Mouse (Mus musculus): ENCODE results near the gene Pnpla3. TPM values are rescaled to one million over a fixed set of nuclear protein-coding genes. Genes with fewer than 3 reads are reported as not detected.
"Not testable (repeated sequence)": the region's sequence is repeated elsewhere in the genome, so short reads cannot be mapped to it uniquely, and the experiment has no call there.

Pnpla3 gene
- polyA plus RNA-seq, 1 experiment from 2014 or later = 7.0 TPM

DNA sequence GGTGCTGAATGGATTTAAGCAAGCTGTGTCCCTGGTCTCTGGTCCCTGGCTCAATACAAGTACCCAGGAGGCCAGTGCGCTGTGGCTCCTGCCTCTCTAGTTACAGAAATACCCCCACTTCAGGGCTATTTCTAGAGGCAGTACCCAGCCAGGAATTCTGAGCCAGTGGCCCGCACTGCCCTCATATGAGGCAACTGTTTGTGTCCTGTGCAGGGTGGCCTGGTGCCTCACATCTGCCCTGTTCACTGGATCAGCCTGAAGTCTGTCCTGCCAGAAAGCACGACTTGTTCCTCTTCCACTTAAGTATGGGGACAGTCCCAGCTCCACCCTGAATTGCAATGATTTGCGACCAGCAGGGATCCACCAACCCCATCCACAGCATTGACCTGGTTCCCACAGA is 34.2 kb upstream of the Pnpla3 start:
- Histone ChIP-seq H3K9me3 (replicated peaks; ENCODE audit: control insufficient read depth, low read length, poor library complexity, severe bottlenecking) (no peaks in the 10 kb centered on the region), H3K27ac (ENCODE audit: low read length) (no peak overlapping the region), H3K4me3 (ENCODE audit: low read depth, low read length) (no peak overlapping the region), H3K4me1 (ENCODE audit: control insufficient read depth, insufficient read depth, low read length) (no peaks in the 10 kb centered on the region; the same call in 1 of the 2 replicates), H3K36me3 (ENCODE audit: control insufficient read depth, insufficient read depth, low read length) (no peaks in the 10 kb centered on the region), H3K9ac (ENCODE audit: low read depth, low read length) (no peak overlapping the region), H3K27me3 (ENCODE audit: control insufficient read depth, insufficient read depth, low read depth, low read length) (no peaks in the 10 kb centered on the region), H3K4me2 (ENCODE audit: low read length) (no peak overlapping the region)
- ATAC-seq = no peak
- WGBS = 81% methylated on average over 4 of the region's 4 CpGs

DNA sequence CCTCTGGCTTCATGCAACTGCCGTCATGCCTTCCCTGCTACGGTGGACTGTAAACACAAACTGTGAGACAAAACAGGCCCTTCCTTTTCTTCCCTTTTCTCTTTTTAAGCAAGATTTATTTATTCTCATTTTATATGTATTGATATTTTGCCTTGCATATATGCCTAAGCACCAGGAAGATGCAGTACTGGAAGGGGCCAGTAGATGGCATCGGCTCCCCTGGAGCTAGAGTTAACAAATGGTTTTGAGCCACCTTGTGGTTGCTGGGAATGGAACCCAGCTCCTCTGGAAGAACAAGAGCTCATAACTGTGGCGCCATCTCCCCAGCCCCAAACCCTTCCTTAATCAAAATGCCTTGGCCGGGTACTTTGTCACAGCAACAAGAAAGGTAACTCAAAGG is 32.2 kb upstream of the Pnpla3 start:
- H3K27ac ChIP-seq (ENCODE audit: low read length) = no peak overlapping the region
- ATAC-seq = no peak
- WGBS = 89% methylated on average over 5 of the region's 5 CpGs
- H3K27me3 ChIP-seq (ENCODE audit: control insufficient read depth, insufficient read depth, low read depth, low read length) = no peaks in the 10 kb centered on the region
- no peaks in the 10 kb centered on the region for H3K9me3 ChIP-seq (replicated peaks; ENCODE audit: control insufficient read depth, low read length, poor library complexity, severe bottlenecking)
- H3K4me3 ChIP-seq (ENCODE audit: low read depth, low read length) = no peak overlapping the region
- H3K36me3 ChIP-seq (ENCODE audit: control insufficient read depth, insufficient read depth, low read length) = no peaks in the 10 kb centered on the region
- no peak overlapping the region for H3K9ac ChIP-seq (ENCODE audit: low read depth, low read length)
- no peak overlapping the region for H3K4me2 ChIP-seq (ENCODE audit: low read length)
- no peaks in the 10 kb centered on the region; the same call in 1 of the 2 replicates for H3K4me1 ChIP-seq (ENCODE audit: control insufficient read depth, insufficient read depth, low read length)

GRCm38 (mm10) chr15:84136473-84137415 is 30.9 kb upstream of the Pnpla3 start:
- Histone ChIP-seq H3K27ac (ENCODE audit: low read length) (no peak overlapping the region), H3K27me3 (ENCODE audit: control insufficient read depth, insufficient read depth, low read depth, low read length) (no peaks in the 10 kb centered on the region), H3K9me3 (replicated peaks; ENCODE audit: control insufficient read depth, low read length, poor library complexity, severe bottlenecking) (no peaks in the 10 kb centered on the region), H3K4me3 (ENCODE audit: low read depth, low read length) (no peak overlapping the region), H3K4me2 (ENCODE audit: low read length) (no peak overlapping the region), H3K36me3 (ENCODE audit: control insufficient read depth, insufficient read depth, low read length) (no peaks in the 10 kb centered on the region), H3K9ac (ENCODE audit: low read depth, low read length) (no peak overlapping the region), H3K4me1 (ENCODE audit: control insufficient read depth, insufficient read depth, low read length) (peaks cover 4% of the 10 kb centered on the region)
- no peak for ATAC-seq
- WGBS = 18% methylated on average over 12 of the region's 12 CpGs

GRCm38 (mm10) chr15:84139592-84140005 is 28.0 kb upstream of the Pnpla3 start:
- 89% methylated on average over 5 of the region's 5 CpGs for WGBS

GRCm38 (mm10) chr15:84140109-84140508 is 27.5 kb upstream of the Pnpla3 start:
- no peak for ATAC-seq
- Histone ChIP-seq H3K4me2 (ENCODE audit: low read length) (no peak overlapping the region), H3K9ac (ENCODE audit: low read depth, low read length) (no peak overlapping the region), H3K36me3 (ENCODE audit: control insufficient read depth, insufficient read depth, low read length) (no peaks in the 10 kb centered on the region), H3K4me3 (ENCODE audit: low read depth, low read length) (no peak overlapping the region), H3K27ac (ENCODE audit: low read length) (no peak overlapping the region), H3K27me3 (ENCODE audit: control insufficient read depth, insufficient read depth, low read depth, low read length) (no peaks in the 10 kb centered on the region), H3K4me1 (ENCODE audit: control insufficient read depth, insufficient read depth, low read length) (peaks cover 4% of the 10 kb centered on the region), H3K9me3 (replicated peaks; ENCODE audit: control insufficient read depth, low read length, poor library complexity, severe bottlenecking) (no peaks in the 10 kb centered on the region)
- 43% methylated on average over 3 of the region's 3 CpGs for WGBS

More at GRCm38 (mm10) chr15:84139592-84140005, 28.0 kb upstream of the Pnpla3 start:
- Histone ChIP-seq H3K9me3 (replicated peaks; ENCODE audit: control insufficient read depth, low read length, poor library complexity, severe bottlenecking) (no peaks in the 10 kb centered on the region), H3K27ac (ENCODE audit: low read length) (no peak overlapping the region), H3K4me3 (ENCODE audit: low read depth, low read length) (no peak overlapping the region), H3K4me2 (ENCODE audit: low read length) (no peak overlapping the region), H3K4me1 (ENCODE audit: control insufficient read depth, insufficient read depth, low read length) (peaks cover 4% of the 10 kb centered on the region), H3K36me3 (ENCODE audit: control insufficient read depth, insufficient read depth, low read length) (no peaks in the 10 kb centered on the region), H3K27me3 (ENCODE audit: control insufficient read depth, insufficient read depth, low read depth, low read length) (no peaks in the 10 kb centered on the region), H3K9ac (ENCODE audit: low read depth, low read length) (no peak overlapping the region)
- no peak for ATAC-seq

DNA sequence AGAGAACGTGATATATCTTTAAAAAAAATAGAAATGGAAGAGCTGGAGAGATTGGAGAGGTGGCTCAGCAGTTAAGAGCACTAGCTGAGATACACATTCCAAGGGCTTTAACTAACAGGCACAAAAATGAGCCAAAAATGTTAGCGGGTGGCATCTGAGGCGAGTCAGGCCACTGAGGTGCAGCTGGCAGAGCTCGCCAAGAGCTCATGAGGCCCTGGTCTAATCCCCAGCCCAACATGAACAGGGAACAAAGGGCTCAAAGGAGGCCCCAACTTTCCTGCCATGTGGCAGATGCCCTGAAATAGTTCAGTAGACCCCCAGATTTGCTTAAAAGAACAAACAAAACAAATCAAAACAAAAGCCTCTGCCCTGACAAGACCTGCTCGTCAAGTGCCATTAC is 26.7 kb upstream of the Pnpla3 start:
- Histone ChIP-seq H3K4me3 (ENCODE audit: low read depth, low read length) (no peak overlapping the region), H3K4me2 (ENCODE audit: low read length) (no peak overlapping the region), H3K4me1 (ENCODE audit: control insufficient read depth, insufficient read depth, low read length) (peaks cover 4% of the 10 kb centered on the region), H3K9ac (ENCODE audit: low read depth, low read length) (no peak overlapping the region), H3K36me3 (ENCODE audit: control insufficient read depth, insufficient read depth, low read length) (no peaks in the 10 kb centered on the region), H3K27ac (ENCODE audit: low read length) (no peak overlapping the region), H3K9me3 (replicated peaks; ENCODE audit: control insufficient read depth, low read length, poor library complexity, severe bottlenecking) (no peaks in the 10 kb centered on the region), H3K27me3 (ENCODE audit: control insufficient read depth, insufficient read depth, low read depth, low read length) (no peaks in the 10 kb centered on the region)
- 31% methylated on average over 5 of the region's 5 CpGs for WGBS
- ATAC-seq = no peak

GRCm38 (mm10) chr15:84156158-84156557 is 11.5 kb upstream of the Pnpla3 start:
- ATAC-seq = no peak
- Histone ChIP-seq H3K36me3 (ENCODE audit: control insufficient read depth, insufficient read depth, low read length) (no peaks in the 10 kb centered on the region), H3K9me3 (replicated peaks; ENCODE audit: control insufficient read depth, low read length, poor library complexity, severe bottlenecking) (no peaks in the 10 kb centered on the region), H3K27me3 (ENCODE audit: control insufficient read depth, insufficient read depth, low read depth, low read length) (no peaks in the 10 kb centered on the region), H3K9ac (ENCODE audit: low read depth, low read length) (no peak overlapping the region), H3K4me3 (ENCODE audit: low read depth, low read length) (no peak overlapping the region), H3K4me2 (ENCODE audit: low read length) (no peak overlapping the region), H3K4me1 (ENCODE audit: control insufficient read depth, insufficient read depth, low read length) (no peaks in the 10 kb centered on the region), H3K27ac (ENCODE audit: low read length) (no peak overlapping the region)
- 85% methylated on average over 2 of the region's 2 CpGs for WGBS

GRCm38 (mm10) chr15:84157530-84157929 is 10.1 kb upstream of the Pnpla3 start:
- H3K9ac ChIP-seq (ENCODE audit: low read depth, low read length); H3K4me3 ChIP-seq (ENCODE audit: low read depth, low read length); H3K36me3 ChIP-seq (ENCODE audit: control insufficient read depth, insufficient read depth, low read length); H3K9me3 ChIP-seq (replicated peaks; ENCODE audit: control insufficient read depth, low read length, poor library complexity, severe bottlenecking); H3K4me2 ChIP-seq (ENCODE audit: low read length); H3K27me3 ChIP-seq (ENCODE audit: control insufficient read depth, insufficient read depth, low read depth, low read length); ATAC-seq; H3K27ac ChIP-seq (ENCODE audit: low read length); H3K4me1 ChIP-seq (ENCODE audit: control insufficient read depth, insufficient read depth, low read length): not testable (repeated sequence)
- WGBS = 92% methylated on average over 6 of the region's 6 CpGs

DNA sequence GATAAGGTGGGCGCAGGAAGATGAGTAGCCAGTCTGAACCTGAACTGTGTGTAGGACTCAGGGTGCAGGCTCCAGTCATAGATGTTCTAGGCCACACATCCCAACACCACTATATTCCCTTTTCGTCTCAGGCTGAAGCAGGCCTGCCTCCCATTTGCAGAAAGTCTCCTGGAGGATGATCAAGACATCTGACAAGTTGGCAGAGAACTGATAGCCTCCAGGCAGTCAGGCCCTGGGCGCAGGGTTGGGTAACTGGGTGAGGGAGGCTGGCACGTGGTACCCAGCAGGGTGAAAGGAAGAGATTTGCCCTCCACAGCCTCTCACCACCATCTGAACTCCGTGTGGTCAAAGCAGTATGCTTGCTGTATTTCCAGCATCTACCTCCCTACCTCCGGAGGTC is 5.8 kb upstream of the Pnpla3 start:
- Histone ChIP-seq H3K4me3 (ENCODE audit: low read depth, low read length) (no peak overlapping the region), H3K9ac (ENCODE audit: low read depth, low read length) (no peak overlapping the region), H3K4me1 (ENCODE audit: control insufficient read depth, insufficient read depth, low read length) (peaks cover 2% of the 10 kb centered on the region), H3K4me2 (ENCODE audit: low read length) (no peak overlapping the region), H3K27ac (ENCODE audit: low read length) (no peak overlapping the region), H3K9me3 (replicated peaks; ENCODE audit: control insufficient read depth, low read length, poor library complexity, severe bottlenecking) (no peaks in the 10 kb centered on the region), H3K36me3 (ENCODE audit: control insufficient read depth, insufficient read depth, low read length) (no peaks in the 10 kb centered on the region), H3K27me3 (ENCODE audit: control insufficient read depth, insufficient read depth, low read depth, low read length) (no peaks in the 10 kb centered on the region)
- WGBS = 78% methylated on average over 6 of the region's 6 CpGs
- no peak for ATAC-seq

Measured in midbrain, embryonic 16.5 days (tissue).